Comparison of ENCODE assay signal across 8 mouse cellular contexts in the genomic region with DNA sequence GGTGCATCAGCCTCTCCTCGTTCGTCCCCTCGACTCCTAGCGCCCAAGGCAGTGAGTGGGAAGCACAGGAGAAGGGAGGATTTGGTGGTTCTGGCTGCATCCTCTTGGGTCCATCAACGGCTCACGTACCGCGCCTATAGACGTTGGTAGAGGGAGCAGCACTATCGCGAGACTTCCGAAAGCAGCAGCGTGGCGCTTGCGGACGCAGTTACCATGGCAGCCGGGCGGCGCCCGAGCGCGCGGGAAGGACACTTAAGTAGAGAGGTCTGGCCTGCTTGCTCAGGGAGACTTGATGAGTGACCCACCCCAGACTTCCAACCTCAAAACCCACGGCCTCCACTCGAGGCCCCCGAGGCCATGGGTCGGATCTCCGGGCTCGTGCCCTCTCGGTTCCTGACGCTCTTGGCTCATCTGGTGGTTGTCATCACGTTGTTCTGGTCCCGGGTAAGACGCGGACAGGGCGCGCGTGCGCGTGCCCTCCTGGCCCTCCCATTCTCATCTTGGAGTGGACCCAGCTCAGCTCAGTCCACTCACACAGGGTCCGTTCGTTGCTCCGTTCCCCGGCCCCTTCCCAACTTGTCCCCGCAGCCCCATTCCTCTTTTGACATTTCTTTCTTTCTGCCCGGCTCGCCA. TPM values are rescaled to one million over a fixed set of nuclear protein-coding genes. Genes with fewer than 3 reads are reported as not detected.
A peak's percentile ranks its signal among the peaks of the same experiment; 100 is the strongest.
DNase-seq lines count a peak whose midpoint lies in the region; ATAC-seq and TF ChIP-seq lines count a peak whose summit lies in the region.

Tmem107 (plus strand) TSS at position 217 of the 633 bp plus-strand sequence.

- peak within 1 kb of the TSS; percentile 64 for H3K4me3 ChIP-seq in embryonic facial prominence, embryonic 13.5 days
- peak within 1 kb of the TSS; percentile 67 for H3K4me3 ChIP-seq in heart, adult 2 months
- peak within 1 kb of the TSS; percentile 63 for H3K4me3 ChIP-seq in limb, embryonic 14.5 days (replicated peaks; ENCODE audit: low read length)
- H3K4me3 ChIP-seq in midbrain, postnatal 0 days (ENCODE audit: low read depth, low read length) = peak within 1 kb of the TSS; percentile 48

- peak; percentile 91 for ATAC-seq in embryonic facial prominence, embryonic 13.5 days (ENCODE audit: insufficient number of reproducible peaks, insufficient read depth, low FRiP score, low TSS enrichment, low read depth)
- ATAC-seq in limb, embryonic 14.5 days (ENCODE audit: low FRiP score, low read depth) = peak; percentile 89
- ATAC-seq in midbrain, postnatal 0 days (ENCODE audit: low FRiP score) = peak; percentile 88

- peak within 1 kb of the TSS; percentile 97 for H3K27ac ChIP-seq in embryonic facial prominence, embryonic 13.5 days
- H3K27ac ChIP-seq in heart, adult 2 months = peak within 1 kb of the TSS; percentile 89
- peak within 1 kb of the TSS; percentile 94 for H3K27ac ChIP-seq in limb, embryonic 14.5 days (replicated peaks; ENCODE audit: low read depth, low read length)
- H3K27ac ChIP-seq in midbrain, postnatal 0 days (ENCODE audit: low read depth, low read length) = peak within 1 kb of the TSS; percentile 68

- H3K9ac ChIP-seq in embryonic facial prominence, embryonic 13.5 days = peak within 1 kb of the TSS; percentile 85
- peak within 1 kb of the TSS; percentile 77 for H3K9ac ChIP-seq in heart, adult 2 months (ENCODE audit: low read depth, low read length)
- peak within 1 kb of the TSS; percentile 80 for H3K9ac ChIP-seq in limb, embryonic 14.5 days (ENCODE audit: low read depth, low read length, severe bottlenecking)
- H3K9ac ChIP-seq in midbrain, postnatal 0 days (replicated peaks; ENCODE audit: low read length, poor library complexity, severe bottlenecking) = peak within 1 kb of the TSS; percentile 59

- TF ChIP-seq POLR2A in heart, adult 2 months (IDR thresholded peaks at IDR 0.05; ENCODE audit: insufficient read depth, low read depth, low read length) = peak; percentile 98
- TF ChIP-seq POLR2A in limb, embryonic 14.5 days (IDR thresholded peaks at IDR 0.05; ENCODE audit: borderline replicate concordance, extremely low read depth, insufficient read depth, insufficient read length) = no peak; the same call in 1 of the 2 replicates

- H3K27me3 ChIP-seq in embryonic facial prominence, embryonic 13.5 days = no peaks in the 10 kb centered on the region
- H3K27me3 ChIP-seq in heart, adult 2 months (ENCODE audit: control insufficient read depth, insufficient read depth, low read length) = no peaks in the 10 kb centered on the region
- H3K27me3 ChIP-seq in limb, embryonic 14.5 days (ENCODE audit: control insufficient read depth, insufficient read depth, low read length) = no peaks in the 10 kb centered on the region
- no peaks in the 10 kb centered on the region for H3K27me3 ChIP-seq in midbrain, postnatal 0 days (ENCODE audit: insufficient read depth, low read length)

- no peaks in the 10 kb centered on the region for H3K36me3 ChIP-seq in embryonic facial prominence, embryonic 13.5 days
- no peaks in the 10 kb centered on the region for H3K36me3 ChIP-seq in heart, adult 2 months (ENCODE audit: control insufficient read depth, insufficient read depth, low read length)
- no peaks in the 10 kb centered on the region for H3K36me3 ChIP-seq in limb, embryonic 14.5 days (ENCODE audit: control insufficient read depth, insufficient read depth, low read length)
- H3K36me3 ChIP-seq in midbrain, postnatal 0 days (ENCODE audit: insufficient read depth, low read length) = no peaks in the 10 kb centered on the region

- WGBS in embryonic facial prominence, embryonic 13.5 days = under 1% methylated on average over 47 of the region's 47 CpGs
- under 1% methylated on average over 47 of the region's 47 CpGs for WGBS in heart, adult 2 months
- WGBS in limb, embryonic 14.5 days = under 1% methylated on average over 34 of the region's 47 CpGs
- 0% methylated on average over 46 of the region's 47 CpGs for WGBS in midbrain, postnatal 0 days

- peaks cover 45% of the 10 kb centered on the region for H3K4me1 ChIP-seq in embryonic facial prominence, embryonic 13.5 days
- peaks cover 16% of the 10 kb centered on the region for H3K4me1 ChIP-seq in heart, adult 2 months (ENCODE audit: control insufficient read depth, insufficient read depth, low read length)
- peaks cover 27% of the 10 kb centered on the region for H3K4me1 ChIP-seq in limb, embryonic 14.5 days (ENCODE audit: control insufficient read depth, insufficient read depth, low read length)
- H3K4me1 ChIP-seq in midbrain, postnatal 0 days (ENCODE audit: insufficient read depth, low read length) = peaks cover 12% of the 10 kb centered on the region; the same call in 1 of the 2 replicates

- H3K9me3 ChIP-seq in embryonic facial prominence, embryonic 13.5 days = no peaks in the 10 kb centered on the region
- H3K9me3 ChIP-seq in limb, embryonic 14.5 days (ENCODE audit: control insufficient read depth, low read length) = no peaks in the 10 kb centered on the region
- no peaks in the 10 kb centered on the region for H3K9me3 ChIP-seq in midbrain, postnatal 0 days (ENCODE audit: low read length)

- TF ChIP-seq CTCF in heart, adult 2 months (IDR thresholded peaks at IDR 0.05) = peak; percentile 18; the same call in 1 of the 2 replicates
- TF ChIP-seq CTCF in midbrain, postnatal 0 days (IDR thresholded peaks at IDR 0.05) = peak; percentile 34

- DNase-seq in 3134 (ENCODE audit: extremely low read depth, insufficient read length, low spot score) = peak; percentile 100
- DNase-seq in adrenal gland, postnatal 36 days = peak; percentile 94 to 96
- peak; percentile 93 to 96 for DNase-seq in heart, adult 2 months
- peak; percentile 96 for DNase-seq in kidney, adult 9 months
- peak; percentile 97 for DNase-seq in limb, embryonic 14.5 days (ENCODE audit: low spot score)
- DNase-seq in midbrain, postnatal 0 days (ENCODE audit: low spot score) = peak; percentile 97
- DNase-seq in spleen, postnatal 14 days (ENCODE audit: low spot score in 2 of 2) = peak; percentile 86 to 93

- 0 out of 2 replicates have a peak, but pooled peaks have one; percentile 10 for TF ChIP-seq EP300 in heart, adult 2 months (IDR thresholded peaks at IDR 0.05; ENCODE audit: insufficient read depth, low read depth, low read length)

- H3K79me2 ChIP-seq in heart, adult 2 months (replicated peaks; ENCODE audit: control insufficient read depth, insufficient read depth, low read length) = no peaks in the 10 kb centered on the region

- peak within 1 kb of the TSS; percentile 81 for H3K4me2 ChIP-seq in embryonic facial prominence, embryonic 13.5 days
- H3K4me2 ChIP-seq in limb, embryonic 14.5 days (replicated peaks; ENCODE audit: low read depth, low read length, severe bottlenecking) = peak within 1 kb of the TSS; percentile 86
- H3K4me2 ChIP-seq in midbrain, postnatal 0 days (ENCODE audit: low read depth, low read length, poor library complexity, severe bottlenecking) = peak within 1 kb of the TSS; percentile 73

- intact Hi-C loops in heart, adult 2 months (cut with DNase I) = no loop called here

RNA-seq across cellular contexts. Expression of gene Tmem107, which starts in this region (rescaled TPM):
- 10 to 100 TPM; 13.5 to 17.5 TPM for total RNA-seq in adrenal gland, postnatal 36 days (2021)
- polyA plus RNA-seq in embryonic facial prominence, embryonic 13.5 days (2015; fragmentation: Nextera tagmentation; extraction: Ambion mirVana) = 47.2 and 48.2 TPM in 2 replicates
- total RNA-seq in heart, adult 2 months (2021) = 1 to 10 TPM; 5.6 to 6.6 TPM
- 15.9 and 26.1 TPM in 2 replicates for polyA plus RNA-seq in heart, adult 2 months (2012; rRNA removed)
- 47.8 and 71.0 TPM in 2 replicates for polyA plus RNA-seq in limb, embryonic 14.5 days (2012; rRNA removed)
- polyA plus RNA-seq in limb, embryonic 14.5 days (2014; fragmentation: Nextera tagmentation; extraction: Ambion mirVana) = 54.4 and 55.2 TPM in 2 replicates
- 42.4 and 61.8 TPM in 2 replicates for total RNA-seq in midbrain, postnatal 0 days (2014; rRNA removed)
- polyA plus RNA-seq in midbrain, postnatal 0 days (2015; fragmentation: Nextera tagmentation; extraction: Ambion mirVana) = 23.8 and 27.8 TPM in 2 replicates

Comparison
In these comparisons a context has a peak if more than half of its experiments do, and no peak if none do; other contexts are left out.
1. Peak in every context shown above with its lines: DNase-seq, ATAC-seq, H3K4me3 ChIP-seq and H3K27ac ChIP-seq.